Mouse (Mus musculus) liver, embryonic 14.5 days (tissue): Measurements from ENCODE around the gene Fkbpl. TPM values are rescaled to one million over a fixed set of nuclear protein-coding genes. Genes with fewer than 3 reads are reported as not detected.

Source experiments
- ATAC-seq: fragments of 200-750 bp; cut with Nextera tagmentation; 2 replicates; pipeline ENCODE4 v1.8.0; 2017; ENCODE audit warnings: moderate number of reproducible peaks, mild to moderate bottlenecking, moderate library complexity; ENCODE audit not compliant: insufficient read depth
- DNase-seq, 3 experiments: peaks; one replicate each; pipeline ENCODE4 v3.0.0-alpha.2; 2012 to 2013; ENCODE audit warnings: low read depth in 3 of 3, low spot score in 3 of 3
- H3K27ac ChIP-seq: fragments of 300-500 bp; sonication (generic); 2 replicates; pipeline ENCODE4 v1.5.1; 2014; ENCODE audit warnings: moderate library complexity, mild to moderate bottlenecking, control low read depth, inconsistent platforms
- H3K27me3 ChIP-seq: fragments of 300-500 bp; sonication (generic); 2 replicates; pipeline ENCODE4 v1.6.1; 2014; ENCODE audit warnings: mild to moderate bottlenecking, low read length, moderate library complexity; ENCODE audit not compliant: control insufficient read depth, insufficient read depth
- H3K36me3 ChIP-seq: fragments of 300-500 bp; sonication (generic); replicated peaks from 2 replicates; pipeline ENCODE4 v1.6.1; 2014; ENCODE audit warnings: low read depth; ENCODE audit not compliant: control insufficient read depth, insufficient read depth
- H3K4me1 ChIP-seq, 2 experiments: fragments of 200-500 bp in 1 of 2; fragments of 300-500 bp in 1 of 2; sonication (generic) in 1 of 2; replicated peaks; 2 replicates each; pipeline ENCODE4 v1.6.1; 2012 to 2014; ENCODE audit warnings: antibody characterized with exemption in 1 of 2, inconsistent platforms in 1 of 2, low read length in 1 of 2; ENCODE audit not compliant: control insufficient read depth in 2 of 2, insufficient read depth in 2 of 2
- H3K4me2 ChIP-seq: fragments of 300-500 bp; sonication (generic); 2 replicates; pipeline ENCODE4 v1.6.1; 2014; ENCODE audit warnings: low read depth, mild to moderate bottlenecking, control low read depth, moderate library complexity
- H3K4me3 ChIP-seq, 2 experiments: fragments of 200-500 bp in 1 of 2; fragments of 300-500 bp in 1 of 2; sonication (generic) in 1 of 2; 2 replicates each; pipeline ENCODE4 v1.5.1; 2012 to 2014; ENCODE audit warnings: low read depth in 2 of 2, low read length in 2 of 2, mild to moderate bottlenecking in 2 of 2, control low read depth in 1 of 2, inconsistent platforms in 1 of 2, moderate library complexity in 1 of 2; ENCODE audit not compliant: insufficient read depth in 1 of 2
- H3K9ac ChIP-seq: fragments of 300-500 bp; sonication (generic); replicated peaks from 2 replicates; pipeline ENCODE4 v1.6.1; 2014; ENCODE audit warnings: mild to moderate bottlenecking, control low read depth, moderate library complexity
- H3K9me3 ChIP-seq: fragments of 300-500 bp; sonication (generic); 2 replicates; pipeline ENCODE4 v1.6.1; 2016; ENCODE audit warnings: low read length, mixed read lengths; ENCODE audit not compliant: control insufficient read depth
- CTCF ChIP-seq: IDR thresholded peaks from 2 replicates; pipeline ENCODE4 v1.5.1; 2016; ENCODE audit warnings: antibody characterized with exemption, low read depth, control low read depth
- EP300 ChIP-seq: IDR thresholded peaks from 2 replicates; pipeline ENCODE4 v1.6.1; 2016; ENCODE audit warnings: antibody characterized with exemption, low read depth
- WGBS: fragments of 180-500 bp; shearing (Covaris S2); extraction: QIAGEN DNeasy Blood & Tissue Kit; methylation state at CpG from one replicate; pipeline ENCODE4 v1.1.7; 2014; ENCODE audit not compliant: insufficient replicate concordance; 5-methylcytosine and 5-hydroxymethylcytosine counted together
- polyA plus RNA-seq, 2 experiments: library from polyadenylated mRNA; depleted of rRNA in 1 of 2; stranded (reverse) in 1 of 2; unstranded in 1 of 2; fragments of >200 nt; fragmentation: Nextera tagmentation in 1 of 2; extraction: Ambion mirVana in 1 of 2; gene quantifications; 2 replicates each; pipeline versions ENCODE4 v1.2.1 to v1.2.3; 2012 to 2014

Gene Fkbpl
- polyA plus RNA-seq, 2 experiments, result 1.6 to 2.9 TPM

- Histone ChIP-seq H3K36me3 (peaks cover 12% of the 10 kb centered on the region), H3K27ac (peak within 1 kb of the TSS; percentile 89), H3K9me3 (no peaks in the 10 kb centered on the region), H3K27me3 (no peaks in the 10 kb centered on the region), H3K4me2 (peak within 1 kb of the TSS; percentile 95), H3K9ac (peak within 1 kb of the TSS; percentile 93), H3K4me3 (peak within 1 kb of the TSS; percentile 74 to 92), H3K4me1 (peaks cover 12 to 23% of the 10 kb centered on the region in 2 experiments)
- DNase-seq (peak; percentile 100), ATAC-seq (peak; percentile 88)
- TF ChIP-seq CTCF, result no peak
- TF ChIP-seq EP300, result peak; percentile 68
- WGBS, result under 1% methylated on average over 29 of the region's 30 CpGs
These were observed 41.0 kb upstream of the Fkbpl start, which contains the start of gene Rnf5 for GRCm38 (mm10) chr17:34603375-34604060. TSS of gene Rnf5 (minus strand) at chr17:34603690.

DNA sequence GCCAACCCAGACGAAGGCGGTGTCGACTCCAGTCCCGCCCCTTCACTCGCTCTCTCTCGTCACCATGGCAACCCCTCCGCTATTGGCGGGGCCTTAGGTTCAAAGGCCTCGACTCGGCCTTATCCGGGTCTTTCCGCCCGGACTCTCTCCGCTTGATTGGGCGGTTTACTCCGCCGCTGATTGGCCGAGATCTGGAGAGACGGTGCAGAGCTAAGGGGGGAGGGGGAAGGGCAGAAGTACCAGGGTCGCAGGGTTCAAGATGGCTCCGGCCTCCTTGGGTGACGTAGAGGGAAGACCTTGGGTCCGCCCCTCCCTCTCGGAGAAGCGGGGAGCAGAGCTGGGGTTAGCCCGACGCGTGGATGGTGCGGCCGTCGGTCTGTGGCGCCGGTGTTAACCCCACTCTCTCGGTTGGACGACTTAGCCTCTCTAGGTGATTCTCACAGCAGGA is 40.5 kb upstream of the Fkbpl start, which contains the start of gene Agpat1:
TSS of gene Agpat1 (plus strand) at position 202 of the 448 bp plus-strand sequence.
- peak within 1 kb of the TSS; percentile 93 for H3K9ac ChIP-seq
- peak within 1 kb of the TSS; percentile 95 for H3K4me2 ChIP-seq
- H3K4me1 ChIP-seq, result peaks cover 12 to 23% of the 10 kb centered on the region in 2 experiments
- peak within 1 kb of the TSS; percentile 89 for H3K27ac ChIP-seq
- DNase-seq, result peak in 2 of 3 experiments; percentile 98
- TF ChIP-seq EP300, result no peak
- TF ChIP-seq CTCF, result no peak
- 1% methylated on average over 30 of the region's 35 CpGs for WGBS
- no peaks in the 10 kb centered on the region for H3K27me3 ChIP-seq
- H3K4me3 ChIP-seq, result peak within 1 kb of the TSS; percentile 74 to 92
- H3K36me3 ChIP-seq, result peaks cover 12% of the 10 kb centered on the region
- ATAC-seq, result peak; percentile 81
- no peaks in the 10 kb centered on the region for H3K9me3 ChIP-seq

- DNase-seq (no peak), ATAC-seq (no peak)
- TF ChIP-seq EP300, result no peak
- TF ChIP-seq CTCF, result no peak
- Histone ChIP-seq H3K9me3 (no peaks in the 10 kb centered on the region), H3K27ac (peak overlapping the region; percentile 89), H3K9ac (peak overlapping the region; percentile 90), H3K27me3 (no peaks in the 10 kb centered on the region), H3K36me3 (peaks cover 12% of the 10 kb centered on the region), H3K4me3 (peak overlapping the region; percentile 74 to 78), H3K4me1 (peaks cover 12 to 23% of the 10 kb centered on the region in 2 experiments), H3K4me2 (peak overlapping the region; percentile 79)
- WGBS, result 15% methylated on average over 24 of the region's 24 CpGs
These were observed 39.9 kb upstream of the Fkbpl start for GRCm38 (mm10) chr17:34604511-34605237.

DNA sequence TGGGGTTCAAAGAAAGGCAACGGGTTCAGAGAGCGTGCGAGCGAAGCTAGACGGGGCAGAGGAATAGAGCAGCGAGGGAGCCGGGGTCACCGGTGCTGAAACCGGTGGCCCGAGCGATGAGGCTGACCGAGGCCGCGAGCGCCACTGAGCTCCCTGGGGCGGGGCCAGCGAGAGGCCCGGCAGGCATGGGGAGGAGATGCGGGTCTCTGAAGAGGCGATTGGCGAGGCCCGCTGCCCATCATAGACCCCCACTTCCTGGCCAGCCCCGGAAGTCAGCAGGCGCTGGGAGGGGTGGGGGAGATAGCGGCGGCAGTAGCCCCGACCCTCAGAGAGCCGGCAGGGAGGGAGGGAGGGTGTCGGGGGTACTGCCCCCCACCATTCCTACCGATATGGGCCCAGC is 39.0 kb upstream of the Fkbpl start:
- H3K9me3 ChIP-seq, result no peaks in the 10 kb centered on the region
- peak overlapping the region; percentile 90 for H3K9ac ChIP-seq
- no peaks in the 10 kb centered on the region for H3K27me3 ChIP-seq
- peaks cover 8% of the 10 kb centered on the region for H3K36me3 ChIP-seq
- peaks cover 12 to 23% of the 10 kb centered on the region in 2 experiments for H3K4me1 ChIP-seq
- TF ChIP-seq EP300, result no peak
- TF ChIP-seq CTCF, result no peak
- H3K4me2 ChIP-seq, result peak overlapping the region; percentile 79
- peak; percentile 81 to 87 (median 85) for DNase-seq
- peak overlapping the region; percentile 89 for H3K27ac ChIP-seq
- H3K4me3 ChIP-seq, result peak overlapping the region; percentile 74 to 78
- under 1% methylated on average over 29 of the region's 30 CpGs for WGBS
- ATAC-seq, result peak; percentile 22
